Mouse (Mus musculus) ES-E14 (cell line): Measurements from ENCODE around the gene Fbxo42. TPM values are rescaled to one million over a fixed set of nuclear protein-coding genes. Genes with fewer than 3 reads are reported as not detected.
"Not testable (repeated sequence)": the region's sequence is repeated elsewhere in the genome, so short reads cannot be mapped to it uniquely, and the experiment has no call there.

Experiments used
- DNase-seq: peaks from one replicate; pipeline ENCODE4 v3.0.0-alpha.2; 2013; ENCODE audit warnings: low read depth, low spot score
- H3K27ac ChIP-seq: 2 replicates; pipeline ENCODE4 v1.5.1; 2012; ENCODE audit warnings: low read depth, mild to moderate bottlenecking, low read length, moderate library complexity, mixed read lengths; ENCODE audit not compliant: poor library complexity, insufficient read depth, severe bottlenecking
- H3K36me3 ChIP-seq: 2 replicates; pipeline ENCODE4 v1.6.1; 2012; ENCODE audit warnings: mild to moderate bottlenecking, low read length, moderate library complexity, mixed read lengths; ENCODE audit not compliant: control insufficient read depth, poor library complexity, insufficient read depth, severe bottlenecking
- H3K4me1 ChIP-seq, 2 experiments: fragments of 150-350 bp in 1 of 2; sonication (generic) in 1 of 2; 2 replicates each; pipeline ENCODE4 v1.6.1; 2012; ENCODE audit warnings: low read length in 2 of 2, mild to moderate bottlenecking in 1 of 2, mixed read lengths in 1 of 2; ENCODE audit not compliant: control insufficient read depth in 2 of 2, insufficient read depth in 2 of 2, poor library complexity in 1 of 2
- H3K4me3 ChIP-seq, 2 experiments: fragments of 150-350 bp in 1 of 2; sonication (generic) in 1 of 2; 2 replicates each; pipeline ENCODE4 v1.5.1; 2012; ENCODE audit warnings: low read length in 2 of 2, low read depth in 1 of 2, mild to moderate bottlenecking in 1 of 2, mixed read lengths in 1 of 2; ENCODE audit not compliant: insufficient read depth in 1 of 2, poor library complexity in 1 of 2, severe bottlenecking in 1 of 2
- H3K9ac ChIP-seq: 2 replicates; pipeline ENCODE4 v1.6.1; 2012; ENCODE audit warnings: low read depth, mild to moderate bottlenecking, low read length, mixed read lengths; ENCODE audit not compliant: poor library complexity, insufficient read depth, severe bottlenecking
- H3K9me3 ChIP-seq: fragments of 150-350 bp; sonication (generic); 2 replicates; pipeline ENCODE4 v1.6.1; 2012; ENCODE audit warnings: low read depth, mild to moderate bottlenecking, low read length; ENCODE audit not compliant: control insufficient read depth, insufficient read depth
- CHD2 ChIP-seq: IDR thresholded peaks from 2 replicates; pipeline ENCODE4 v1.6.1; 2014; ENCODE audit warnings: mild to moderate bottlenecking, low read depth, low read length, inconsistent platforms
- HCFC1 ChIP-seq: IDR thresholded peaks from 2 replicates; pipeline ENCODE4 v1.6.1; 2012; ENCODE audit warnings: low read length, inconsistent platforms, borderline replicate concordance; ENCODE audit not compliant: insufficient read depth
- MAFK ChIP-seq: IDR thresholded peaks from 2 replicates; pipeline ENCODE4 v1.6.1; 2014; ENCODE audit warnings: mild to moderate bottlenecking, low read depth, low read length, inconsistent platforms; ENCODE audit not compliant: insufficient read depth
- ZC3H11A ChIP-seq: IDR thresholded peaks from 2 replicates; pipeline ENCODE4 v1.6.1; 2012; ENCODE audit warnings: low read depth, mild to moderate bottlenecking, inconsistent platforms, low read length, borderline replicate concordance
- ZNF384 ChIP-seq: IDR thresholded peaks from 2 replicates; pipeline ENCODE4 v1.6.1; 2012; ENCODE audit warnings: low read depth, low read length, inconsistent platforms
- in situ Hi-C, 2 experiments: fragments of 600-800 bp; cut with MboI; formaldehyde crosslinking; loops; one replicate each; pipeline ENCODE4 v1.15.1; 2025; ENCODE audit warnings: low sequenced_read_pairs in 2 of 2, inconsistent platforms in 1 of 2; ENCODE audit not compliant: unreplicated experiment in 2 of 2
- total RNA-seq: library from RNA; depleted of rRNA; stranded (reverse); fragments of 300-350 nt; gene quantifications from 2 replicates; pipeline ENCODE4 v1.2.3, GENCODE M21; 2012

Gene Fbxo42
- total RNA-seq, 1 experiment = 14.0 TPM

GRCm38 (mm10) chr4:141136126-141136525, 11.6 kb upstream of the Fbxo42 start:
- Histone ChIP-seq H3K27ac (no peak overlapping the region), H3K4me3 (no peak overlapping the region), H3K9me3 (no peaks in the 10 kb centered on the region), H3K9ac (no peak overlapping the region), H3K36me3 (peaks cover 6% of the 10 kb centered on the region; the same call in 1 of the 2 replicates), H3K4me1 (peaks cover 8 to 31% of the 10 kb centered on the region in 2 experiments)
- no peak for DNase-seq
- TF ChIP-seq MAFK (no peak), HCFC1 (no peak), ZC3H11A (no peak), CHD2 (no peak), ZNF384 (no peak)
- in situ Hi-C loops = no loop called here

GRCm38 (mm10) chr4:141137740-141138139, 10.0 kb upstream of the Fbxo42 start:
- H3K36me3 ChIP-seq, DNase-seq, in situ Hi-C loops, H3K9me3 ChIP-seq, H3K27ac ChIP-seq: not testable (repeated sequence)
- peak; percentile 61 for TF ChIP-seq ZNF384
- Histone ChIP-seq H3K9ac (peak overlapping the region; percentile 46; the same call in 1 of the 2 replicates), H3K4me1 (peaks cover 12 to 23% of the 10 kb centered on the region in 2 experiments), H3K4me3 (peak overlapping the region in 1 of 2 experiments; percentile 74; a peak in 1 of 4 replicates)

GRCm38 (mm10) chr4:141138425-141139115, 9.1 kb upstream of the Fbxo42 start:
- Histone ChIP-seq H3K4me1 (peaks cover 14 to 21% of the 10 kb centered on the region in 2 experiments), H3K36me3 (no peaks in the 10 kb centered on the region; the same call in 1 of the 2 replicates), H3K9me3 (no peaks in the 10 kb centered on the region), H3K27ac (peak overlapping the region; percentile 50), H3K9ac (peak overlapping the region; percentile 81), H3K4me3 (peak overlapping the region; percentile 74 to 96)
- no peak for DNase-seq
- TF ChIP-seq MAFK (peak; percentile 86), ZC3H11A (no peak)
- in situ Hi-C loops = no loop called here

- TF ChIP-seq HCFC1 = peak; percentile 91
- TF ChIP-seq ZNF384 = no peak
- peak within 1 kb of the TSS; percentile 50 for H3K27ac ChIP-seq
- H3K4me3 ChIP-seq = peak within 1 kb of the TSS; percentile 74 to 96
- H3K36me3 ChIP-seq = no peaks in the 10 kb centered on the region; the same call in 1 of the 2 replicates
- no peaks in the 10 kb centered on the region for H3K9me3 ChIP-seq
- in situ Hi-C loops = no loop called here
- DNase-seq = peak; percentile 99
- H3K4me1 ChIP-seq = peaks cover 14 to 22% of the 10 kb centered on the region in 2 experiments; a peak in 3 of 4 replicates
- H3K9ac ChIP-seq = peak within 1 kb of the TSS; percentile 81
These were observed 8.4 kb upstream of the Fbxo42 start, which contains the start of gene Szrd1 for GRCm38 (mm10) chr4:141139116-141139970. Gene Szrd1 (minus strand): TSS chr4:141139775.

GRCm38 (mm10) chr4:141140354-141140753, 7.4 kb upstream of the Fbxo42 start:
- in situ Hi-C loops, H3K9ac ChIP-seq: not testable (repeated sequence)

More at GRCm38 (mm10) chr4:141140354-141140753, 7.4 kb upstream of the Fbxo42 start:
- DNase-seq, H3K27ac ChIP-seq, H3K36me3 ChIP-seq, H3K9me3 ChIP-seq, H3K4me3 ChIP-seq: not testable (repeated sequence)
- H3K4me1 ChIP-seq = peaks cover 14 to 19% of the 10 kb centered on the region in 2 experiments; a peak in 3 of 4 replicates
